ENCODE assay signal across 10 mouse cellular contexts in the genomic region with DNA sequence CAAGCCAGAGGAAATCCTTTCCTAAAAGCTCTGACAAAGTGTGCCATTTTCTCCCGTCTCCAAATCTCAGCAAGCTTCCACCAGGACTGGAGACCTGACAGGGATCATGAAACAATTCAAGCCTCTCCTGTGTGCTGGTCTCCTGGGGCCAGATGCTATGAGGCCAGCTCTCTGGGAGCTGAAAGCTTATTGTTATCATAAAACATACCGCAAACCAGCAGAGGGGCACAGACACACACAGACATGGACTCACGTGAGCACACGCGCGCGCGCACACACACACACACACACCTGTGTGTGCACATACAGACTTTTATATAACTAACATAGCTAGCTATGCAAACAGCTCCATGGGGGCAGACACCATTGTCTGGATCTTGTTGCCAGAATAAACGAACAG. TPM values are rescaled to one million over a fixed set of nuclear protein-coding genes. Genes with fewer than 3 reads are reported as not detected.
DNase-seq lines count a peak whose midpoint lies in the region; ATAC-seq lines count a peak whose summit lies in the region.
"Had no signal": no experiment of that assay in that cellular context is flagged by ENCODE, and none has a peak within 500 bp of the region (broad histone marks: within the 10 kb centered on the region; RNA-seq: fewer than 3 reads in every experiment).

No protein-coding gene starts in this region.

- peak overlapping the region; percentile 89 for H3K4me2 ChIP-seq in kidney, embryonic 15.5 days
- peak overlapping the region; percentile 65 for H3K4me2 ChIP-seq in embryonic facial prominence, embryonic 15.5 days (replicated peaks)
- H3K4me2 ChIP-seq in intestine, embryonic 15.5 days (replicated peaks): peak overlapping the region; percentile 77

- no peaks in the 10 kb centered on the region for H3K36me3 ChIP-seq in kidney, embryonic 15.5 days
- peaks cover 12% of the 10 kb centered on the region; the same call in 1 of the 2 replicates for H3K36me3 ChIP-seq in embryonic facial prominence, embryonic 15.5 days
- no peaks in the 10 kb centered on the region for H3K36me3 ChIP-seq in intestine, embryonic 15.5 days

- DNase-seq in kidney, postnatal 4 days: no peak
- DNase-seq in naive thymus-derived CD4-positive, alpha-beta T cell, adult 2 months (ENCODE audit: low read depth): peak; percentile 8
- DNase-seq in urinary bladder, adult 2 months (ENCODE audit: low spot score): no peak
- no peak for DNase-seq in kidney, postnatal 14 days

- WGBS in kidney, embryonic 15.5 days: 76% methylated on average over 9 of the region's 9 CpGs
- 73% methylated on average over 9 of the region's 9 CpGs for WGBS in embryonic facial prominence, embryonic 15.5 days
- WGBS in intestine, embryonic 15.5 days: 69% methylated on average over 9 of the region's 9 CpGs

- no peaks in the 10 kb centered on the region for H3K9me3 ChIP-seq in kidney, embryonic 15.5 days (replicated peaks)
- no peaks in the 10 kb centered on the region for H3K9me3 ChIP-seq in embryonic facial prominence, embryonic 15.5 days (replicated peaks)
- H3K9me3 ChIP-seq in intestine, embryonic 15.5 days: no peaks in the 10 kb centered on the region

- H3K9ac ChIP-seq in kidney, embryonic 15.5 days: no peak overlapping the region
- no peak overlapping the region for H3K9ac ChIP-seq in embryonic facial prominence, embryonic 15.5 days
- H3K9ac ChIP-seq in intestine, embryonic 15.5 days: no peak overlapping the region

- H3K4me3 ChIP-seq in kidney, embryonic 15.5 days (replicated peaks): peak overlapping the region; percentile 90
- H3K4me3 ChIP-seq in embryonic facial prominence, embryonic 15.5 days (replicated peaks): peak overlapping the region; percentile 94
- no peak overlapping the region for H3K4me3 ChIP-seq in intestine, embryonic 15.5 days (replicated peaks)

- H3K4me1 ChIP-seq in kidney, embryonic 15.5 days: peaks cover 23% of the 10 kb centered on the region
- peaks cover 13% of the 10 kb centered on the region for H3K4me1 ChIP-seq in embryonic facial prominence, embryonic 15.5 days
- H3K4me1 ChIP-seq in intestine, embryonic 15.5 days (replicated peaks): peaks cover 10% of the 10 kb centered on the region; the same call in 1 of the 2 replicates

- no peaks in the 10 kb centered on the region for H3K27me3 ChIP-seq in kidney, embryonic 15.5 days
- H3K27me3 ChIP-seq in embryonic facial prominence, embryonic 15.5 days: no peaks in the 10 kb centered on the region
- no peaks in the 10 kb centered on the region for H3K27me3 ChIP-seq in intestine, embryonic 15.5 days (replicated peaks)
- H3K27me3 ChIP-seq: Patski had no signal

- H3K27ac ChIP-seq in kidney, embryonic 15.5 days: no peak overlapping the region
- no peak overlapping the region for H3K27ac ChIP-seq in embryonic facial prominence, embryonic 15.5 days (replicated peaks)
- no peak overlapping the region for H3K27ac ChIP-seq in intestine, embryonic 15.5 days
- H3K27ac ChIP-seq: macrophage had no signal

- ATAC-seq in kidney, embryonic 15.5 days (replicated peaks; ENCODE audit: low FRiP score): no peak
- no peak for ATAC-seq in embryonic facial prominence, embryonic 15.5 days (ENCODE audit: insufficient number of reproducible peaks, low FRiP score, low TSS enrichment, low read depth)
- ATAC-seq in intestine, embryonic 15.5 days: no peak
- ATAC-seq in cerebellum, adult (ENCODE audit: insufficient number of reproducible peaks, low FRiP score, low TSS enrichment): no peak
- ATAC-seq: Patski had no signal

RNA-seq across cellular contexts. Expression of gene Fbxo10, which starts 1.5 kb away (rescaled TPM):
- 13.5 and 16.0 TPM in 2 replicates for polyA plus RNA-seq in kidney, embryonic 15.5 days (2015; fragmentation: Nextera tagmentation; extraction: Ambion mirVana)
- 20.0 and 20.5 TPM in 2 replicates for polyA plus RNA-seq in embryonic facial prominence, embryonic 15.5 days (2015; fragmentation: Nextera tagmentation; extraction: Ambion mirVana)
- polyA plus RNA-seq in intestine, embryonic 15.5 days (2015; fragmentation: Nextera tagmentation; extraction: Ambion mirVana): 8.2 and 9.4 TPM in 2 replicates
- polyA plus RNA-seq in urinary bladder, adult 2 months (2012; rRNA removed): 10.4 and 11.1 TPM in 2 replicates

RNA-seq across cellular contexts. Expression of gene Tomm5, which starts 25.0 kb away (rescaled TPM):
- 247 and 270 TPM in 2 replicates for polyA plus RNA-seq in kidney, embryonic 15.5 days (2015; fragmentation: Nextera tagmentation; extraction: Ambion mirVana)
- 192 and 221 TPM in 2 replicates for polyA plus RNA-seq in embryonic facial prominence, embryonic 15.5 days (2015; fragmentation: Nextera tagmentation; extraction: Ambion mirVana)
- 407 and 433 TPM in 2 replicates for polyA plus RNA-seq in intestine, embryonic 15.5 days (2015; fragmentation: Nextera tagmentation; extraction: Ambion mirVana)
- polyA plus RNA-seq in urinary bladder, adult 2 months (2012; rRNA removed): 116 and 146 TPM in 2 replicates
